Mouse (Mus musculus) lung, postnatal 14 days (tissue): ENCODE measurements around the gene Notch2.

ENCODE experiments used
- DNase-seq: peaks from one replicate; pipeline ENCODE4 v3.0.0; 2021

The Notch2 gene

DNA sequence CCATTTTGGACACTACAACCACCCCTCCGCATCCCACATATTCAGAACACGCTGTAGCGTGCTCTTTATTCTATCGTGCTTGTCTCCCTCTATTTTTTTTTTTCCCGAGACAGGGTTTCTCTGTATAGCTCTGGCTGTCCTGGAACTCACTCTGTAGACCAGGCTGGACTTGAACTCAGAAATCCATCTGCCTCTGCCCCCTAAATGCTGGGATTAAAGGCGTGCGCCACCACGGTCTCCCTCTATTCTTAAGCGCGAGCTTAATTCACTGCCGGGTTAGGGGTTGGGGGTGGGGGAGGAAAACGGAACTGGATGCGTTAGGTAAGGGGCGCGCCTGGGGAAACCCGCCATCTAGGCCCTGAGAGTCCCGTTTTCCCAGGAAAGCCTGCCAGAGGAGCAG is 147.0 kb downstream of the Notch2 start, which contains the start of gene Adam30:
Adam30 (plus strand) TSS at position 301 of the 400 bp plus-strand sequence.
- DNase-seq, result no peak

DNA sequence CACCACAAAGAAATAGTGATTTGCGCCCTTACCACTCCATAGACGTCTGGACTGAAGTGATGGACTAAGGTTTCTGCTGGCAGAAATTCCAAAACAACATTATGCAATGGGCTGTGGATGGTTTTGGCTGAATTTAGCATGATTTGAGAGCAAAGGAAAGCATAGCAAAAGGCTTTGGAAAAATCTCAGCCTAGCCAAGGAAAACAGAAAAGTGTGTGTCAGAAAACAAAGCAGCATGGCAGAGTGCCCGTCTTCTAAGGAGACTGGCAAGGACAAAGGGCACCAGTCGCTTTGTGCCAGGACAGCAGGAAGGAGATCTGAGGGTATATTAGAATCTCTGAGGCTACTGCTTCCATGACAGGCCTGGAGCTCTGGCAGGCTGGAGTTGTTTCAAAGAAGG is 165.0 kb downstream of the Notch2 start:
- peak; percentile 19 for DNase-seq

GRCm38 (mm10) chr3:98180805-98181204 is 167.5 kb downstream of the Notch2 start:
- DNase-seq, result peak; percentile 62

DNA sequence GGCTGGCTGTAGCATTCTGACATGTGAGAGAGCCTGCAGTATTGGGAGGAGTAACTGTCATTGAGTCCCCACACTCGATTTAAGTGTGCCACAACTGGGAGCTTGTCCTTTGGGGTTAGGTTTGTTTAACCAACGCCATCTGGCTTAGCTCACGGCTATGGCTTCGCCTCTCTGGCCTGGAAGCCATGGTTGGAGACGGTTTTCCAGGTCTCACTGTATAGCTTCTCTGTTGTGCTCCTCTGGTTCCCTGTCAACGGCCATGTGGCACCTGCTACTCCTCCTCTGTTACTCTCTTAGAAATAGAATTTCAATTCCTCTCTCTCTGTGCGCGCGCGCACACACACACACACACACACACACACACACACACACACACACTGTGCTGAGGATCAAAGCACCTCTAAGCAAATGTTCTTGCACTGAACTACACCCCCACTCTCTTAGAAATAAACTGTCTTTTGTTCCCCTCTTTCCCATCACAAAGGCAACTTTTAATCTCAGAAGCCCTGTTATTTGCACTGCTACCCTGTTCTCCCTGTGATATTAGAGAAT is 171.9 kb downstream of the Notch2 start:
- no peak for DNase-seq

GRCm38 (mm10) chr3:98187777-98188176 is 174.4 kb downstream of the Notch2 start:
- no peak for DNase-seq

DNA sequence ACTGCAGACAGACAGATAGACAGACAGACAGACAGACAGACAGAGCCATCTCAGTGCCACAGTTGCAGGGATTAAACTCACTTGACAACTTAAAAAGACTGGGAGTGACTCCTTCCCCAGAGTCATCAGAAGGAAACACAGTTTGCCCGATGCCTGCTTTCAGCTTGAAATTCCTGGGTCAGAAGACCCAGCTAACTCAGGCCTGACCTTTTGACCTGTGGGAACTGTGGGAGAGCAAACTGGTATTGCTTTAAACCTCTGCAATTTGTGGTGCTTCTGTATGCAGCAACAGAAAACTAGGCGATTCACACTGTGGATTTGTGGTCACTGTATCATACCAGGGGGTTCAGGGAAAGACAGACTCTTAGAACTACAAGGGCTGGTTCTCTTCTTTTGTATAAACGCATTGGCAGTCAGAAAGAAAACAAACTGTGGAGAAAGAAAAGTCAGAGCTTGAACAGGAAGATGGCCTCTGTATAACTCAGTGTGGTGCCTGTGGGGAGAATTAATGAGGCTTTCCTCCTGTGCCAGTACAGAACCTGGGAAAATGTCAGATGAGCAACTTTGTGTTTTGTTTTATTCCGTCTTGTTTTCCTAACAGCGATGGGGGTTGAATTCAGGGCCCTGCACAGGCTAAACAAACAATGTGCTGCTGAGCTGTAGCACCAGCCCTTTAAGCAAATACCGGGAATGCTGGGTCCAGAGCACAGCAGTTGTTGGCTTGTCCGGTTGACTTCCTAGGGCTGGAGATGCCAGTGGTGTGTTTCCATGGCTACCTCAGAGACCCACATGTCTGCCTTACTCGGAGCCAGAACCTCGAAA is 184.6 kb downstream of the Notch2 start:
- no peak for DNase-seq

DNA sequence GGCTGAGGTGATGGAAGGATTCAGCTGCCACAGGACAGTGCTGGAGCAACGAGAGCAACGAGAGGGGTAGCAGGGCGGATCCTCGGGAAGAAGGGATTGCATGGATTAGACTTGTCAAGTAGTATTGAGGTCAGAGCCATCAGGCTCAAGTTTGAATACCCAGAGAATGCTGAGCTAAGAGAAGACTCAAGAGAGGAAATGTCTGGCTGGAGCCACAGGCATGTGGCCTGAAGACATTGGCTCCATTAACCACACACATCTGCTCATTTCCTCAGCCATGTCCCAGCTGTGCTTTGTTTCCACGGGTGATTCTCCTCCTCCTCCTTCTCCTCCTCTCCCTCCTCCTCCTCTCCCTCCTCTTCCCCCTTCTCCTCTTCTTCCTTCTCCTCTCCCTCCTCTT is 186.4 kb downstream of the Notch2 start:
- no peak for DNase-seq
